ENCODE assay signal across 17 mouse cellular contexts in the genomic region with DNA sequence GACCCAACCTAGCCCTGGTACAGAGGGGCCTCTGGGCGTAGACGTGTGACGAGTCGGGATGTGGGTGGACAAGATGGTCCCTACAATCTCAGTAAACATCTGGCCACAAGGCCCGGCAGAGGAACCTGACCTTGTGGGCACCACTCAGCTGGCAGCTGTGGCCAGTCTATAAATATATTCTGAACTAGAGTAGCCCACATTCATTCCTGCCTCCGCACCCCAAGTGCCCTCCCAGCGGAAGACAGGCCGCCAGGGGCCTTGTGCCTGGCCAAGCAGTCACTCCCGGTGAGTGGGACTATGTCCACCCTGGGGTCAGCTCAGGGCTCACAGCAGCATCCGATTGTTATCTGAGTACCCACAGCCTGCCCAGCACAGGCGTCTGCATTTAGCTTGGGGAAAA. TPM values are rescaled to one million over a fixed set of nuclear protein-coding genes. Genes with fewer than 3 reads are reported as not detected.
DNase-seq lines count a peak whose midpoint lies in the region; ATAC-seq lines count a peak whose summit lies in the region.
"Had no signal": no experiment of that assay in that cellular context is flagged by ENCODE, and none has a peak within 500 bp of the region (broad histone marks: within the 10 kb centered on the region; RNA-seq: fewer than 3 reads in every experiment).

No protein-coding gene starts in this region.

- no peak overlapping the region for H3K4me2 ChIP-seq in heart, embryonic 11.5 days
- H3K4me2 ChIP-seq: midbrain, embryonic 12.5 days; neural tube, embryonic 13.5 days had no signal

- H3K27me3 ChIP-seq in heart, embryonic 11.5 days (ENCODE audit: control insufficient read depth, insufficient read depth, low read length), result peaks cover 3% of the 10 kb centered on the region; the same call in 1 of the 2 replicates
- H3K27me3 ChIP-seq in heart, embryonic 10.5 days (ENCODE audit: insufficient read depth, poor library complexity, severe bottlenecking), result peaks cover 8% of the 10 kb centered on the region; the same call in 1 of the 2 replicates
- H3K27me3 ChIP-seq: neural tube, embryonic 13.5 days had no signal

- no peaks in the 10 kb centered on the region for H3K9me3 ChIP-seq in heart, embryonic 11.5 days (replicated peaks; ENCODE audit: control insufficient read depth, low read length)
- no peaks in the 10 kb centered on the region for H3K9me3 ChIP-seq in heart, embryonic 10.5 days
- H3K9me3 ChIP-seq: hindbrain, embryonic 10.5 days; midbrain, embryonic 12.5 days; neural tube, embryonic 13.5 days had no signal

- H3K9ac ChIP-seq in heart, embryonic 11.5 days (ENCODE audit: low read depth, low read length), result no peak overlapping the region
- H3K9ac ChIP-seq: midbrain, embryonic 12.5 days; neural tube, embryonic 13.5 days had no signal

- 73% methylated on average over 11 of the region's 11 CpGs for WGBS in heart, embryonic 11.5 days (ENCODE audit: insufficient replicate concordance)
- WGBS in heart, embryonic 10.5 days, result 78% methylated on average over 11 of the region's 11 CpGs

- peak; percentile 96 for DNase-seq in heart, adult 11 months
- peak; percentile 68 for DNase-seq in gastrocnemius, postnatal 14 days
- no peak for DNase-seq in heart, embryonic 10.5 days (ENCODE audit: low spot score)
- DNase-seq in heart, postnatal 4 days, result peak; percentile 51
- DNase-seq in cerebellum, postnatal 14 days, result no peak
- DNase-seq: cerebellum, adult 2 months; kidney, adult 11 months; liver; right cerebral cortex, adult 18-20 months; thymus, adult 18-20 months had no signal

- no peaks in the 10 kb centered on the region for H3K36me3 ChIP-seq in heart, embryonic 11.5 days (ENCODE audit: control insufficient read depth, insufficient read depth, low read length)
- H3K36me3 ChIP-seq in heart, embryonic 10.5 days, result no peaks in the 10 kb centered on the region
- H3K36me3 ChIP-seq: hindbrain, embryonic 10.5 days; midbrain, embryonic 12.5 days; neural tube, embryonic 13.5 days had no signal

- H3K4me1 ChIP-seq in heart, embryonic 11.5 days (ENCODE audit: control insufficient read depth, insufficient read depth, low read length), result peaks cover 18% of the 10 kb centered on the region
- peaks cover 55% of the 10 kb centered on the region for H3K4me1 ChIP-seq in heart, embryonic 10.5 days
- H3K4me1 ChIP-seq: midbrain, embryonic 12.5 days; neural tube, embryonic 13.5 days had no signal

- H3K4me3 ChIP-seq in heart, embryonic 11.5 days (ENCODE audit: low read depth, low read length), result no peak overlapping the region
- no peak overlapping the region for H3K4me3 ChIP-seq in heart, embryonic 10.5 days
- H3K4me3 ChIP-seq: hindbrain, embryonic 10.5 days; midbrain, embryonic 12.5 days; neural tube, embryonic 13.5 days had no signal

- H3K27ac ChIP-seq in heart, embryonic 11.5 days (ENCODE audit: low read depth, low read length), result no peak overlapping the region
- H3K27ac ChIP-seq in heart, embryonic 10.5 days, result peak overlapping the region; percentile 11; the same call in 1 of the 2 replicates
- H3K27ac ChIP-seq: hindbrain, embryonic 10.5 days; hindbrain, postnatal 0 days; midbrain, embryonic 12.5 days; neural tube, embryonic 13.5 days had no signal

- intact Hi-C loops in gastrocnemius, postnatal 14 days (cut with DNase I; ENCODE audit: low total_unique reads), result no loop called here

- no peak for ATAC-seq in heart, embryonic 11.5 days (replicated peaks; ENCODE audit: insufficient number of reproducible peaks, low FRiP score, low TSS enrichment)
- no peak for ATAC-seq in frontal cortex, adult (ENCODE audit: low TSS enrichment)
- ATAC-seq: forebrain, embryonic 14.5 days; hindbrain, postnatal 0 days had no signal

RNA-seq across cellular contexts. Expression of a gene that starts 43.7 kb away (rescaled TPM):
- polyA plus RNA-seq in heart, embryonic 11.5 days (2014; fragmentation: Nextera tagmentation; extraction: Ambion mirVana), result 6.9 and 7.9 TPM in 2 replicates
- total RNA-seq in gastrocnemius, postnatal 14 days (2021), result 1 to 10 TPM; 8.4 to 8.6 TPM
- 5.7 and 12.8 TPM in 2 replicates for polyA plus RNA-seq in heart, embryonic 10.5 days (2016; fragmentation: Nextera tagmentation; extraction: Ambion mirVana)
- 10 to 100 TPM; 45.7 to 47.0 TPM for total RNA-seq in heart, postnatal 4 days (2021)

Comparison
In these comparisons a context has a peak if more than half of its experiments do, and no peak if none do; other contexts are left out.
1. DNase-seq: peak in heart, adult 11 months (single experiment), gastrocnemius, postnatal 14 days (single experiment) and heart, postnatal 4 days (single experiment); none in heart, embryonic 10.5 days (single experiment) and cerebellum, postnatal 14 days (0 of 2).
2. RNA of a gene that starts 43.7 kb away (total RNA-seq): 45.7 to 47.0 TPM in heart, postnatal 4 days; 8.4 to 8.6 TPM in gastrocnemius, postnatal 14 days; every median in the first group is over 4 times any median in the second.